Mouse (Mus musculus): ENCODE results near the gene Gm20696. TPM values are rescaled to one million over a fixed set of nuclear protein-coding genes. Genes with fewer than 3 reads are reported as not detected.

The Gm20696 gene
- total and polyA plus RNA-seq, 3 experiments, result 0.59 TPM; not detected in 2

DNA sequence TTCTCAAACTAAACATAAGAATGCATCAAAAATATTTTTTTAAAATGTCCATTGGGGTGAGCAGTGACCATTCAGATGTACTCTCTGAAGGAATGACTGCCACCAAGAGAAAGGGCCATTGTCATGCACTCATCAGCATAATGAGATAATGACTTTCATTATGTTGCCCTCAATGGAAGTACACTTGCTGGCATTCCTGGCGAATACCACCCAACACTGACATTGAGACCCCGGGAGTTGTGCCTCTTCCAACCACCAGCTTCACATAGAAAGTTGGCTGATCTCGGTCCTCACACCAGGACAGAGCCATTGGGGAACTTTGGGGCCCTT, 356.5 kb downstream of the Gm20696 start:
- dilution Hi-C loops (cut with MboI; ENCODE audit: extremely low pct_ligation_motif_present, extremely low pct_unique_long_range_greater_than_20kb, low sequenced_read_pairs), result no loop called here
- no peak for TF ChIP-seq CHD2 (IDR thresholded peaks at IDR 0.05; ENCODE audit: low read length)
- no peak for TF ChIP-seq IRF4 (IDR thresholded peaks at IDR 0.05; ENCODE audit: low read depth, low read length)
- no peak for TF ChIP-seq ELF1 (IDR thresholded peaks at IDR 0.05; ENCODE audit: low read depth, low read length)
- TF ChIP-seq NELFE (IDR thresholded peaks at IDR 0.05; ENCODE audit: low read depth, low read length), result no peak
- TF ChIP-seq GABPA (IDR thresholded peaks at IDR 0.05; ENCODE audit: insufficient replicate concordance, low read depth, low read length), result no peak
- TF ChIP-seq POLR2AphosphoS2 (IDR thresholded peaks at IDR 0.05; ENCODE audit: low read depth, low read length), result no peak
- TF ChIP-seq CTCF (conservative IDR thresholded peaks at IDR 0.05 in 1 of 2, IDR thresholded peaks at IDR 0.05 in 1 of 2; ENCODE audit: low read depth in 2 of 2, low read length in 2 of 2), result no peak
- TF ChIP-seq MYC (IDR thresholded peaks at IDR 0.05; ENCODE audit: low read depth, low read length), result no peak
- no peak for TF ChIP-seq HCFC1 (IDR thresholded peaks at IDR 0.05; ENCODE audit: low read depth, low read length)
- no peak for TF ChIP-seq MEF2A (IDR thresholded peaks at IDR 0.05; ENCODE audit: borderline replicate concordance, low read depth, low read length)
- Histone ChIP-seq H3K79me2 (replicated peaks; ENCODE audit: control insufficient read depth, extremely low read depth, insufficient read depth, poor library complexity, severe bottlenecking) (0 out of 2 replicates have a peak, but pooled peaks cover 2% of the 10 kb centered on the region), H3K4me1 (ENCODE audit: control insufficient read depth in 1 of 2, insufficient read depth in 2 of 2) (peaks cover 3 to 15% of the 10 kb centered on the region in 2 experiments; a peak in 3 of 4 replicates), H3K9me3 (replicated peaks; ENCODE audit: low read length) (no peaks in the 10 kb centered on the region), H3K27me3 (replicated peaks) (no peaks in the 10 kb centered on the region), H3K4me2 (ENCODE audit: insufficient read depth, low read depth, poor library complexity, severe bottlenecking) (no peak overlapping the region), H3K36me3 (replicated peaks in 1 of 2; ENCODE audit: control insufficient read depth in 1 of 2, insufficient read depth in 1 of 2, low read length in 1 of 2) (peaks cover 0 to 21% of the 10 kb centered on the region in 2 experiments), H3K9ac (ENCODE audit: insufficient read depth, low read depth) (no peak overlapping the region), H3K27ac (ENCODE audit: insufficient read depth, low read depth) (no peak overlapping the region), H3K4me3 (replicated peaks in 1 of 3; ENCODE audit: low read depth in 2 of 3, low read length in 2 of 3, poor library complexity in 1 of 3) (no peak overlapping the region)
- no peak for DNase-seq (ENCODE audit: extremely low read depth)
- in situ Hi-C loops (cut with MboI; ENCODE audit: low pct_ligation_motif_present, low pct_unique_long_range_greater_than_20kb, low sequenced_read_pairs), result no loop called here

DNA sequence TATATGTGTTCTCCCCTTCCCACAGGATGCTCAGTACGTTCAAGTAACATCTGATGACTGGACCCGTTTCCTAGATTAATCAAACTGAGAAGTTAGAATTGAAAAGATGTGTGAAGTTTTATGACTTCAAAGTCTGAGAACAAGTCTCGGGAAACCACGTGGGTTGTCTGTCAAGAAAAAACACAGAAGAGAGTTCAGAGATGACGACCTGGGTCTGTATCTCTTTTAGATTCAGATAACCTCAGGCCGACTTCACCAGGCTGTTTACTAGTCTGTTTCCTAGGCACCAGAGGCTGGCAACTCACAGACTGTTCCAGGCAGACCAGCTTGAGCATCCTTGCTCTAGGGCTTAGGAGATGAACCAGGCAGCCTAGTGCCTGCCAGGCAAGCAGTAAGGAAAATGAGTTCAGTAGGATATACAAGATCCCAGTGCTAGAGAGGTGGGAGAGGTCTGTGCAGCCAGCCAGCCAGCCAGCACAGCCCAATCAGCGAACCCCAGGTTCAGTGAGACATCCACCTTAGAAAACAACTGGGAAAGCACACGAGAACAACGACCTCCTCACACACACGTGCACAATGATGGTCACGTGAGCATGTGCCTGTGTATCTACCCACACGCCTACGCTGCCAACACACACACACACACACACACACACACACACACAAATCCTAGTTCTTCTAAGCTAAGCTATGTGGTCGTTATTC, 357.0 kb downstream of the Gm20696 start:
- no peak overlapping the region for H3K4me2 ChIP-seq (ENCODE audit: insufficient read depth, low read depth, poor library complexity, severe bottlenecking)
- no peaks in the 10 kb centered on the region for H3K9me3 ChIP-seq (replicated peaks; ENCODE audit: low read length)
- H3K9ac ChIP-seq (ENCODE audit: insufficient read depth, low read depth), result no peak overlapping the region
- H3K27me3 ChIP-seq (replicated peaks), result no peaks in the 10 kb centered on the region
- peaks cover 3 to 17% of the 10 kb centered on the region in 2 experiments; a peak in 3 of 4 replicates for H3K4me1 ChIP-seq (ENCODE audit: control insufficient read depth in 1 of 2, insufficient read depth in 2 of 2)
- no peak overlapping the region for H3K27ac ChIP-seq (ENCODE audit: insufficient read depth, low read depth)
- DNase-seq (ENCODE audit: extremely low read depth), result no peak
- H3K4me3 ChIP-seq (replicated peaks in 1 of 3; ENCODE audit: low read depth in 2 of 3, low read length in 2 of 3, poor library complexity in 1 of 3), result no peak overlapping the region
- 0 out of 2 replicates have a peak, but pooled peaks cover 2% of the 10 kb centered on the region for H3K79me2 ChIP-seq (replicated peaks; ENCODE audit: control insufficient read depth, extremely low read depth, insufficient read depth, poor library complexity, severe bottlenecking)
- dilution Hi-C loops (cut with MboI; ENCODE audit: extremely low pct_ligation_motif_present, extremely low pct_unique_long_range_greater_than_20kb, low sequenced_read_pairs) (no loop called here), in situ Hi-C loops (cut with MboI; ENCODE audit: low pct_ligation_motif_present, low pct_unique_long_range_greater_than_20kb, low sequenced_read_pairs) (no loop called here)
- peaks cover 0 to 21% of the 10 kb centered on the region in 2 experiments for H3K36me3 ChIP-seq (replicated peaks in 1 of 2; ENCODE audit: control insufficient read depth in 1 of 2, insufficient read depth in 1 of 2, low read length in 1 of 2)
- no peak for TF ChIP-seq POLR2AphosphoS2 (IDR thresholded peaks at IDR 0.05; ENCODE audit: low read depth, low read length)
- TF ChIP-seq MAZ (IDR thresholded peaks at IDR 0.05; ENCODE audit: low read depth, low read length), result no peak
- no peak for TF ChIP-seq KAT2A (IDR thresholded peaks at IDR 0.05; ENCODE audit: insufficient replicate concordance, low read length)
- no peak for TF ChIP-seq JUND (conservative IDR thresholded peaks at IDR 0.05; ENCODE audit: low read depth, low read length)
- no peak for TF ChIP-seq E2F4 (IDR thresholded peaks at IDR 0.05; ENCODE audit: insufficient replicate concordance, low read depth, low read length)
- no peak for TF ChIP-seq MYC (IDR thresholded peaks at IDR 0.05; ENCODE audit: low read depth, low read length)
- TF ChIP-seq TCF12 (IDR thresholded peaks at IDR 0.05; ENCODE audit: low read depth, low read length), result no peak
- no peak for TF ChIP-seq CTCF (conservative IDR thresholded peaks at IDR 0.05 in 1 of 2, IDR thresholded peaks at IDR 0.05 in 1 of 2; ENCODE audit: low read depth in 2 of 2, low read length in 2 of 2)
- no peak for TF ChIP-seq ZC3H11A (IDR thresholded peaks at IDR 0.05; ENCODE audit: low read depth, low read length)
- no peak for TF ChIP-seq PAX5 (IDR thresholded peaks at IDR 0.05; ENCODE audit: low read length)
- no peak for TF ChIP-seq RCOR1 (conservative IDR thresholded peaks at IDR 0.05; ENCODE audit: low read depth, low read length)
- no peak for TF ChIP-seq BHLHE40 (IDR thresholded peaks at IDR 0.05; ENCODE audit: low read depth, low read length)
